Mouse (Mus musculus) midbrain, embryonic 10.5 days (tissue): ENCODE measurements around the gene Ankrd40. TPM values are rescaled to one million over a fixed set of nuclear protein-coding genes. Genes with fewer than 3 reads are reported as not detected.

Experiments
- DNase-seq: peaks from one replicate; pipeline ENCODE4 v3.0.0-alpha.2; 2017; ENCODE audit warnings: low spot score
- H3K27ac ChIP-seq: fragments of 300-500 bp; sonication (generic); replicated peaks from 2 replicates; pipeline ENCODE4 v1.5.1; 2016; ENCODE audit warnings: mild to moderate bottlenecking
- H3K27me3 ChIP-seq: fragments of 300-500 bp; sonication (generic); 2 replicates; pipeline ENCODE4 v1.6.1; 2016; ENCODE audit warnings: low read depth, mild to moderate bottlenecking; ENCODE audit not compliant: poor library complexity, severe bottlenecking
- H3K36me3 ChIP-seq: fragments of 300-500 bp; sonication (generic); 2 replicates; pipeline ENCODE4 v1.6.1; 2016; ENCODE audit warnings: mild to moderate bottlenecking, moderate library complexity
- H3K4me1 ChIP-seq: fragments of 300-500 bp; sonication (generic); 2 replicates; pipeline ENCODE4 v1.6.1; 2016
- H3K4me3 ChIP-seq: fragments of 300-500 bp; sonication (generic); 2 replicates; pipeline ENCODE4 v1.5.1; 2016; ENCODE audit warnings: mild to moderate bottlenecking, moderate library complexity
- H3K9me3 ChIP-seq: fragments of 300-500 bp; sonication (generic); replicated peaks from 2 replicates; pipeline ENCODE4 v1.6.1; 2016; ENCODE audit warnings: mild to moderate bottlenecking
- WGBS: fragments of 180-500 bp; shearing (Covaris S2); methylation state at CpG from one replicate; pipeline ENCODE4 v1.1.7; 2016; 5-methylcytosine and 5-hydroxymethylcytosine counted together
- polyA plus RNA-seq: library from polyadenylated mRNA; unstranded; fragments of >200 nt; fragmentation: Nextera tagmentation; extraction: Ambion mirVana; gene quantifications from 2 replicates; pipeline ENCODE4 v1.2.1, GENCODE M21; 2016

Ankrd40 gene
- 11.1 and 12.9 TPM in 2 replicates for polyA plus RNA-seq

GRCm38 (mm10) chr11:94327693-94328643 lies at the start of gene Ankrd40:
Gene Ankrd40 (plus strand): TSS chr11:94328001.
- DNase-seq, result peak; percentile 94
- Histone ChIP-seq H3K27ac (peak within 1 kb of the TSS; percentile 98), H3K9me3 (no peaks in the 10 kb centered on the region), H3K4me1 (peaks cover 52% of the 10 kb centered on the region), H3K4me3 (peak within 1 kb of the TSS; percentile 81), H3K27me3 (no peaks in the 10 kb centered on the region), H3K36me3 (no peaks in the 10 kb centered on the region)
- WGBS, result 1% methylated on average over 74 of the region's 78 CpGs

- Histone ChIP-seq H3K4me1 (peaks cover 16% of the 10 kb centered on the region), H3K9me3 (no peaks in the 10 kb centered on the region), H3K27me3 (no peaks in the 10 kb centered on the region), H3K4me3 (no peak within 1 kb of the TSS), H3K36me3 (peaks cover 34% of the 10 kb centered on the region), H3K27ac (no peak within 1 kb of the TSS)
- 88% methylated on average over 11 of the region's 11 CpGs for WGBS
- DNase-seq, result no peak
Measured at GRCm38 (mm10) chr11:94281199-94282181, 46.3 kb upstream of the Ankrd40 start, which contains the start of gene Gm21885. Gene Gm21885 (plus strand): TSS chr11:94281873.

- Histone ChIP-seq H3K27ac (no peak overlapping the region), H3K27me3 (no peaks in the 10 kb centered on the region), H3K4me3 (no peak overlapping the region), H3K9me3 (no peaks in the 10 kb centered on the region), H3K36me3 (peaks cover 42% of the 10 kb centered on the region), H3K4me1 (peaks cover 8% of the 10 kb centered on the region)
- 71% methylated on average over 5 of the region's 5 CpGs for WGBS
- DNase-seq, result no peak
Measured at GRCm38 (mm10) chr11:94282291-94282690, 45.5 kb upstream of the Ankrd40 start.

GRCm38 (mm10) chr11:94283536-94284099 lies 44.2 kb upstream of the Ankrd40 start:
- 94% methylated on average over 6 of the region's 6 CpGs for WGBS
- no peaks in the 10 kb centered on the region for H3K27me3 ChIP-seq
- no peak for DNase-seq
- peaks cover 5% of the 10 kb centered on the region; the same call in 1 of the 2 replicates for H3K4me1 ChIP-seq
- H3K9me3 ChIP-seq, result no peaks in the 10 kb centered on the region
- no peak overlapping the region for H3K27ac ChIP-seq
- no peak overlapping the region for H3K4me3 ChIP-seq
- peaks cover 55% of the 10 kb centered on the region for H3K36me3 ChIP-seq

- Histone ChIP-seq H3K27ac (no peak overlapping the region), H3K36me3 (peaks cover 79% of the 10 kb centered on the region), H3K9me3 (no peaks in the 10 kb centered on the region), H3K4me3 (no peak overlapping the region), H3K4me1 (no peaks in the 10 kb centered on the region), H3K27me3 (no peaks in the 10 kb centered on the region)
- no peak for DNase-seq
- WGBS, result 94% methylated on average over 11 of the region's 11 CpGs
Measured at GRCm38 (mm10) chr11:94285886-94286574, 41.8 kb upstream of the Ankrd40 start.

- H3K27ac ChIP-seq, result no peak overlapping the region
- no peaks in the 10 kb centered on the region for H3K4me1 ChIP-seq
- WGBS, result 91% methylated on average over 5 of the region's 5 CpGs
- H3K36me3 ChIP-seq, result peaks cover 90% of the 10 kb centered on the region
- H3K27me3 ChIP-seq, result no peaks in the 10 kb centered on the region
- H3K4me3 ChIP-seq, result no peak overlapping the region
- DNase-seq, result no peak
- no peaks in the 10 kb centered on the region for H3K9me3 ChIP-seq
Measured at GRCm38 (mm10) chr11:94287105-94287504, 40.7 kb upstream of the Ankrd40 start.

GRCm38 (mm10) chr11:94290062-94290740 lies 37.6 kb upstream of the Ankrd40 start:
- 93% methylated on average over 10 of the region's 10 CpGs for whole genome bisulfite sequencing
- Histone ChIP-seq H3K27me3 (no peaks in the 10 kb centered on the region), H3K9me3 (no peaks in the 10 kb centered on the region), H3K4me3 (no peak overlapping the region), H3K27ac (no peak overlapping the region), H3K4me1 (no peaks in the 10 kb centered on the region), H3K36me3 (peaks cover 100% of the 10 kb centered on the region)
- no peak for DNase-seq

GRCm38 (mm10) chr11:94294996-94295845 lies 32.6 kb upstream of the Ankrd40 start:
- Histone ChIP-seq H3K4me1 (no peaks in the 10 kb centered on the region), H3K27me3 (no peaks in the 10 kb centered on the region), H3K27ac (no peak overlapping the region), H3K4me3 (no peak overlapping the region), H3K9me3 (no peaks in the 10 kb centered on the region), H3K36me3 (peaks cover 100% of the 10 kb centered on the region)
- 90% methylated on average over 9 of the region's 9 CpGs for WGBS
- no peak for DNase-seq

- H3K36me3 ChIP-seq, result peaks cover 43% of the 10 kb centered on the region
- no peak for DNase-seq
- no peak overlapping the region for H3K4me3 ChIP-seq
- H3K9me3 ChIP-seq, result no peaks in the 10 kb centered on the region
- H3K4me1 ChIP-seq, result peaks cover 33% of the 10 kb centered on the region
- H3K27me3 ChIP-seq, result no peaks in the 10 kb centered on the region
- no peak overlapping the region for H3K27ac ChIP-seq
- 84% methylated on average over 1 of the region's 1 CpGs for WGBS
Measured at GRCm38 (mm10) chr11:94312733-94313132, 15.1 kb upstream of the Ankrd40 start.

GRCm38 (mm10) chr11:94314098-94314652 lies 13.6 kb upstream of the Ankrd40 start:
- Histone ChIP-seq H3K27me3 (no peaks in the 10 kb centered on the region), H3K9me3 (no peaks in the 10 kb centered on the region), H3K36me3 (peaks cover 40% of the 10 kb centered on the region), H3K27ac (no peak overlapping the region), H3K4me3 (no peak overlapping the region), H3K4me1 (peaks cover 40% of the 10 kb centered on the region)
- 91% methylated on average over 2 of the region's 2 CpGs for WGBS
- DNase-seq, result no peak
